Mouse (Mus musculus) kidney, postnatal 0 days (tissue): Measurements from ENCODE around the gene Kyat3. TPM values are rescaled to one million over a fixed set of nuclear protein-coding genes. Genes with fewer than 3 reads are reported as not detected.

Experiments used
- ATAC-seq: fragments of 200-750 bp; cut with Nextera tagmentation; replicated peaks from 2 replicates; pipeline ENCODE4 v1.8.0; 2017; ENCODE audit warnings: low read depth, moderate number of reproducible peaks, moderate TSS enrichment, moderate library complexity; ENCODE audit not compliant: low FRiP score
- DNase-seq: peaks from one replicate; pipeline ENCODE4 v3.0.0-alpha.2; 2016; ENCODE audit warnings: low spot score
- H3K27ac ChIP-seq: fragments of 300-500 bp; sonication (generic); 2 replicates; pipeline ENCODE4 v1.5.1; 2014; ENCODE audit warnings: mild to moderate bottlenecking
- H3K27me3 ChIP-seq: fragments of 300-500 bp; sonication (generic); 2 replicates; pipeline ENCODE4 v1.6.1; 2014; ENCODE audit warnings: low read length, mixed read lengths; ENCODE audit not compliant: insufficient read depth
- H3K36me3 ChIP-seq: fragments of 300-500 bp; sonication (generic); 2 replicates; pipeline ENCODE4 v1.6.1; 2014; ENCODE audit warnings: low read length, mixed read lengths; ENCODE audit not compliant: insufficient read depth
- H3K4me1 ChIP-seq: fragments of 300-500 bp; sonication (generic); replicated peaks from 2 replicates; pipeline ENCODE4 v1.6.1; 2014; ENCODE audit warnings: antibody characterized with exemption, low read length, mixed read lengths; ENCODE audit not compliant: insufficient read depth
- H3K4me2 ChIP-seq: fragments of 300-500 bp; sonication (generic); 2 replicates; pipeline ENCODE4 v1.6.1; 2014; ENCODE audit warnings: mild to moderate bottlenecking, low read length, moderate library complexity, mixed read lengths
- H3K4me3 ChIP-seq: fragments of 300-500 bp; sonication (generic); replicated peaks from 2 replicates; pipeline ENCODE4 v1.5.1; 2014; ENCODE audit warnings: low read depth, low read length
- H3K9ac ChIP-seq: fragments of 300-500 bp; sonication (generic); 2 replicates; pipeline ENCODE4 v1.6.1; 2014; ENCODE audit warnings: low read depth, low read length
- H3K9me3 ChIP-seq: fragments of 300-500 bp; sonication (generic); replicated peaks from 2 replicates; pipeline ENCODE4 v1.6.1; 2016; ENCODE audit warnings: low read length, inconsistent platforms, mixed read lengths
- CTCF ChIP-seq: IDR thresholded peaks from 2 replicates; pipeline ENCODE4 v1.5.1; 2016; ENCODE audit warnings: antibody characterized with exemption, low read depth, mild to moderate bottlenecking, moderate library complexity
- WGBS: fragments of 180-500 bp; shearing (Covaris S2); extraction: QIAGEN DNeasy Blood & Tissue Kit; methylation state at CpG from one replicate; pipeline ENCODE4 v1.1.7; 2014; 5-methylcytosine and 5-hydroxymethylcytosine counted together
- polyA plus RNA-seq: library from polyadenylated mRNA; unstranded; fragments of >200 nt; fragmentation: Nextera tagmentation; extraction: Ambion mirVana; gene quantifications from 2 replicates; pipeline ENCODE4 v1.2.1, GENCODE M21; 2015

The Kyat3 gene
- polyA plus RNA-seq, 1 experiment from 2014 or later = 29.0 TPM

DNA sequence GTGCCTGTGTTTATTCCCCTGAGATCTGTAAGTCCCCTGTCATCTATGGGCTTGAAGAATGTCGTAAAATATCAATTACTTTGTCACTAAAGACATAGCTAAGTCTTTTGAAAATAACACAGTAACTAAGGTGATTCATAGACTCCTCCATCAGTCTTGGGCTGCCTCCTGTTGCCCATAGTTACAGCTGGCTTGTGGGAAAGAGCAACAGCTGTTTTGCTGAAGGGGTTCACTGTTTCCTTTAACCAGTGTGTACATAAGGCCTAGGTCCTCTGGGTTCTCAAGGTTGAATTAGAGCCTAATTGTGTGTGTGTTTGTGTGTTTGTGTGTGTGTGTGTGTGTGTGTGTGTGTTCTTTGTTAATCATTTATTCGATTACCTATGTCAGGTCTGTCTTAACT lies 24.6 kb downstream of the Kyat3 start:
- Histone ChIP-seq H3K36me3 (0 out of 2 replicates have a peak, but pooled peaks cover 3% of the 10 kb centered on the region), H3K9me3 (no peaks in the 10 kb centered on the region), H3K27ac (no peak overlapping the region), H3K27me3 (no peaks in the 10 kb centered on the region), H3K4me1 (0 out of 2 replicates have a peak, but pooled peaks cover 4% of the 10 kb centered on the region), H3K9ac (no peak overlapping the region), H3K4me3 (no peak overlapping the region), H3K4me2 (no peak overlapping the region)
- DNase-seq = no peak
- 56% methylated on average over 2 of the region's 2 CpGs for WGBS
- ATAC-seq = 0 out of 2 replicates have a peak, but pooled peaks have one; percentile 59
- no peak for TF ChIP-seq CTCF

DNA sequence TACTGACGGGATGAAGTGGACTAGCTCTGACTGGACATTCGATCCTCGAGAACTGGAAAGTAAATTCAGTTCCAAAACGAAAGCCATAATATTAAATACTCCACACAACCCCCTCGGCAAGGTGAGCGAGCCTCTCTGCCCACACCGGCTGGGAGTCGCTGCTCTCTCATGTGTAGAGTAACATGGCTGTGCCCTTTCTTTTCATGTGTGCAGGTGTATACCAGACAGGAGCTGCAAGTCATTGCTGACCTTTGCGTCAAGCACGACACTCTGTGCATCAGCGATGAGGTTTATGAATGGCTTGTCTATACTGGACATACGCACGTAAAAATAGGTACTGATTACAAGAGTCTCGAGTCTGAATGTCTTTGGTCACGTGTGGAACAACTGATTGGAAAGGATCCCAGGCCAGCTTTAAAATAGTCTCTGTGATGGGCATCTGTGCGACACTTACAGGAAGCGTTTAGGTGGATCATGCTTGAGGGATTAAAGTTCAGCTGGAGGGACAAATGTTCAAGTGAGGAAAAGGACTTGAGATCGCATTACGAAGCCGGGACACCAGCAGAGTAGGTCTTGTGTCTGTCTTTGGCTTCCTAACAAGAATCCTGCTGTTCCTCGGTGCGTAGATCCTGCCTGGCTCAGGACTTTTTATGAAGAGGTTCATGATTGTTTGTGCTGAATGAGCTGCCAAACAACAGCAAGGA lies 25.3 kb downstream of the Kyat3 start:
- no peak overlapping the region for H3K4me2 ChIP-seq
- no peak overlapping the region for H3K4me3 ChIP-seq
- no peak overlapping the region for H3K27ac ChIP-seq
- 0 out of 2 replicates have a peak, but pooled peaks cover 4% of the 10 kb centered on the region for H3K4me1 ChIP-seq
- H3K9ac ChIP-seq = no peak overlapping the region
- DNase-seq = no peak
- 0 out of 2 replicates have a peak, but pooled peaks cover 3% of the 10 kb centered on the region for H3K36me3 ChIP-seq
- 54% methylated on average over 22 of the region's 22 CpGs for WGBS
- ATAC-seq = peak; percentile 61; the same call in 1 of the 2 replicates
- no peak for TF ChIP-seq CTCF
- no peaks in the 10 kb centered on the region for H3K27me3 ChIP-seq
- no peaks in the 10 kb centered on the region for H3K9me3 ChIP-seq

DNA sequence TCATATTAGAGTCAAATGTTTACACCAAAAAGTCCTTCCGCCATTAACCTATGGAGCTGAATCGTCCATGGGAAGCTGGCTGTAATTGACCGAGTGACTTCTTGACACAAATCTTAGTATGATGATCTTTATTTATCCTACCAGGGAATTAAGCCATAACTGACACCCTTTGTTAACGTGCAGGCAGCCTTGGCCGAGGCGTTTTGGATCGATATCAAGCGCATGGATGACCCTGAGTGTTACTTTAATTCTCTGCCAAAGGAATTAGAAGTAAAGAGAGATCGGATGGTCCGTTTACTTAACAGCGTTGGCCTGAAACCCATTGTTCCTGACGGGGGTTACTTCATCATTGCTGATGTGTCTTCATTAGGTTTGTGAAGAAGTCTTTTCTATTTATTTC lies 33.4 kb downstream of the Kyat3 start:
- no peak overlapping the region for H3K9ac ChIP-seq
- H3K27me3 ChIP-seq = no peaks in the 10 kb centered on the region
- DNase-seq (no peak), ATAC-seq (no peak)
- 73% methylated on average over 12 of the region's 12 CpGs for WGBS
- no peak for TF ChIP-seq CTCF
- H3K4me1 ChIP-seq = no peaks in the 10 kb centered on the region
- no peaks in the 10 kb centered on the region for H3K36me3 ChIP-seq
- H3K27ac ChIP-seq = no peak overlapping the region
- no peak overlapping the region for H3K4me2 ChIP-seq
- no peak overlapping the region for H3K4me3 ChIP-seq
- no peaks in the 10 kb centered on the region for H3K9me3 ChIP-seq

DNA sequence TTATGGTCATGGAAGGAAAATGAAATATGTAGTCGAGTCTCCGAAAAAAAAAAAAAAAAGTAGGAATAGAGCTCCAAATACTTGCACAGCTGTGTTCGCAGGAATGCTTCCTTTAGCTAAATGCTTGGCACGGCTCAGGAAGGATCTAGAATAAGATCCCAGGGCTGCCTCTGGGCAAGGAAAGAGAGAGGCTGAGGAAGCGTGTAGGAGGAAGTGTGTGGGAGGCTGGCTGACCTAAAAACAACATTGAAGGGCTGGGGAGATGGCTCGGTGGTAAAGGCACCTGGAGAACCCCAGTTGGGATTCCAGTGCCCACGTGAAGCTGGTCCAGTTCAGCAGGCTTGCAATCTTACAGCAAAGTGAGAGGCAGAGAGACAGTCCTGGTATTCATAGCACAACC lies 40.0 kb downstream of the Kyat3 start:
- H3K4me3 ChIP-seq = no peak overlapping the region
- no peaks in the 10 kb centered on the region for H3K9me3 ChIP-seq
- no peak for ATAC-seq
- no peak overlapping the region for H3K27ac ChIP-seq
- DNase-seq = peak; percentile 17
- WGBS = 50% methylated on average over 7 of the region's 7 CpGs
- no peaks in the 10 kb centered on the region for H3K36me3 ChIP-seq
- no peaks in the 10 kb centered on the region for H3K27me3 ChIP-seq
- no peak for TF ChIP-seq CTCF
- H3K9ac ChIP-seq = no peak overlapping the region
- no peaks in the 10 kb centered on the region for H3K4me1 ChIP-seq
- H3K4me2 ChIP-seq = no peak overlapping the region

DNA sequence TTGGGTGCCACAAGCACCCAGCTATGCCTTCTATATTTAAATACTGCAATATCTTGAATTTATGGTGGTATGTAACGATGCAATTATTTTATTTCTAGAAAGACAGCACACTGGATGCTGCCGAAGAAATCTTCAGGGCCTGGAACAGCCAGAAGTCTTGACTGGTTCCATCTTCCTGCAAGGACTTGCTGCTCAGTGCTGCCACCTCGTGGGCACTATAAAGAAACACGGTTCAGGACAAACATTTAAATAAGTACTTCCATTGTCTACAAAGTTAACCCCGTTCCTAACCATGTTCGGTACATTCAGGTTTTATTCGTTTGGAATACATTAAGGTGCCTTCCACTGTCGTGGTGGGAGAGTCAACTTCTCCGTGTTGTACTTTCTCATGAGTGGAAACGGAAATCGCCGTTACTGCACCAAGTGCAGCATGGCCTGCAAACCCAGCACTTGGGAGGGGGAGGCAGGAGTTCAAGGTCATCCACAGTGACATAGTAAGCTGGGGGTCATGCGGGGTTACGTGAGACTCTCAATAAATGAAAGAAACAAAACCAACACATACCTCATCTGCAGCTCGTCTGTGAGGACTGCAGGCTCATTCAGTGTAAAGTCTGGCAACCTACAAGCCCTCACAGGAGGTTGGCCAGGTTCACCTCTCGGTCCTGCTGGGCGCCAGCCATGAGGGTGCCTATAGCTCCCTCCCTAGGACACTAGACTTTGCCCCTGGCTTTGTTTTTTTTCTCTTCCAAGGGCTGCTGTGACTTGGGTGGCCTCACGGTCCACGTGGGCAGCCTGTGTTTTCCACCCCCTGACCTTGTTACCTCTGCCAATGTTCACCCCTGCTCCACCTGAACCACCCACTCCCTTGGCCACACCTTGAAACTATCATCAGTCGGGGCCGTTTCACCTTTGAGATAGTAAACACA lies 43.4 kb downstream of the Kyat3 start:
- no peak overlapping the region for H3K4me2 ChIP-seq
- no peaks in the 10 kb centered on the region for H3K9me3 ChIP-seq
- H3K36me3 ChIP-seq = no peaks in the 10 kb centered on the region
- DNase-seq (peak; percentile 84), ATAC-seq (peak; percentile 60)
- H3K4me3 ChIP-seq = no peak overlapping the region
- no peak overlapping the region for H3K9ac ChIP-seq
- H3K27me3 ChIP-seq = no peaks in the 10 kb centered on the region
- H3K27ac ChIP-seq = no peak overlapping the region
- WGBS = 62% methylated on average over 21 of the region's 21 CpGs
- peak; percentile 93 for TF ChIP-seq CTCF
- H3K4me1 ChIP-seq = no peaks in the 10 kb centered on the region

DNA sequence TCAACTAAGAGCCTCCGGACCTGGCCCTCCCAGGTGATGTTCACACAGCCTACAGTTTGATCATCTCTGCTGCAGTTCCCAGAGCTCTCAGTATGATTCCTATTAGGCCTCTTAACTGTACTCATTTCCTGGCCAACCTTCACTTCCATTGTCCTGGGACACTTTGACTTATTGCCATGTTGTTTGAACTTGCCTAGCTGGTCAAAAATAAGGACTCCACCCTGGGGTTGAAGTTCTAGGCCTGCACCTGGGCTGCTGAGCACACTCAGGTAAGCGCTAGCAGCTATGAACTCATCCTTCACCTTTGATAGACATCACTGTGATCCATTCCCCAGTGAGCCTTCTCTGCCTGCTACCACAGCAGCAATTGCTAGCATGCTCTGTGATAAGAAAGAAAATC lies 44.2 kb downstream of the Kyat3 start:
- H3K4me1 ChIP-seq = no peaks in the 10 kb centered on the region

More for the DNA sequence above, 44.2 kb downstream of the Kyat3 start:
- Histone ChIP-seq H3K36me3 (no peaks in the 10 kb centered on the region), H3K4me3 (no peak overlapping the region), H3K9me3 (no peaks in the 10 kb centered on the region), H3K9ac (no peak overlapping the region), H3K27ac (no peak overlapping the region), H3K4me2 (no peak overlapping the region), H3K27me3 (no peaks in the 10 kb centered on the region)
- no peak for ATAC-seq
- no peak for DNase-seq
- TF ChIP-seq CTCF = no peak
- WGBS = 98% methylated on average over 2 of the region's 2 CpGs
